Mouse (Mus musculus) lung, adult 2 months (tissue): Measurements from ENCODE around the gene Stxbp1.

Experiments
- CTCF ChIP-seq: fragments of 200-500 bp; IDR thresholded peaks from 2 replicates; pipeline ENCODE4 v1.5.1; 2011; ENCODE audit warnings: mild to moderate bottlenecking, low read length, control low read depth; ENCODE audit not compliant: insufficient read depth
- POLR2A ChIP-seq: fragments of 200-500 bp; IDR thresholded peaks from 2 replicates; pipeline ENCODE4 v1.6.1; 2011; ENCODE audit warnings: low read depth, mild to moderate bottlenecking, control low read depth, low read length, borderline replicate concordance; ENCODE audit errors: extremely low read depth

- TF ChIP-seq CTCF: no peak
- TF ChIP-seq POLR2A: no peak
Observed at GRCm38 (mm10) chr2:32879593-32879992, 32.5 kb upstream of the Stxbp1 start.
